Mouse (Mus musculus) liver, embryonic 14.5 days (tissue): ENCODE results near the gene Nt5c1a.

Experiments used
- CTCF ChIP-seq: IDR thresholded peaks from 2 replicates; pipeline ENCODE4 v1.5.1; 2016; ENCODE audit warnings: antibody characterized with exemption, low read depth, control low read depth
- EP300 ChIP-seq: IDR thresholded peaks from 2 replicates; pipeline ENCODE4 v1.6.1; 2016; ENCODE audit warnings: antibody characterized with exemption, low read depth

DNA sequence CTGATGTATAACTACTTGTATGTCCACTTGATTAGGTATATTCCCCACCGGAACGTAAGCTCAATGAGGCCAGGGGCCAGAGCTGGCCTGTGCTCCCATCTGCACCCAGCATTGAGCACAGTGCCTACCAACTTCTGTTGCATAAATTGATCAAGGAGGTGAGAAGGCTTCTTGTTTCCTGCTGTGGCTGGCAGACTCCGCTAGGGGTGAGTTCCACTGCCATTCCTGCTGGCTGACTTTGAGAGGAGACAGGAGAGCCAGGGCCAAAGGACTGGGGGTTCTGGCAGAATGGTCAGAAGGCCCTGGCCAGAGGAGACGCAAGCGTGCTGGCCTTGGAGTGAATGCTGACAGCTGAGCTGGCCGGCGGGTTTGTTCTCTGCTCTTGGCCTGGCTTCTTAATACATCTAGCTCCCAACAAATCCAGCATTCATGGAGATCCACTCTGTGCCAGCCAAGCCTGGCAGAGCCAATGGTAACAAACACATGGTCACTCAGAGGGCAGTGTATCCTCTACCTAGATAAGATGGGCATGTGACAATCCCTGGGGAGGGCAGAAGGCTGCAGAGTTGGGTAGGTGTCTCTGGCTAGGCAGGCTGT is 47.8 kb downstream of the Nt5c1a start:
- TF ChIP-seq EP300 (no peak), CTCF (no peak)
